Mouse (Mus musculus): ENCODE results near the gene Adora1.
A peak's percentile ranks its signal among the peaks of the same experiment; 100 is the strongest.

Adora1 gene

GRCm38 (mm10) chr1:134215751-134216628, 19.2 kb downstream of the Adora1 start:
- DNase-seq = no peak

GRCm38 (mm10) chr1:134215059-134215458, 20.2 kb downstream of the Adora1 start:
- peak; percentile 38 to 71 for DNase-seq

GRCm38 (mm10) chr1:134213405-134213804, 21.8 kb downstream of the Adora1 start:
- DNase-seq = no peak

GRCm38 (mm10) chr1:134212351-134212750, 22.9 kb downstream of the Adora1 start:
- DNase-seq = no peak

- no peak for DNase-seq
Measured at GRCm38 (mm10) chr1:134211631-134212030, 23.6 kb downstream of the Adora1 start.

GRCm38 (mm10) chr1:134211043-134211442, 24.2 kb downstream of the Adora1 start:
- DNase-seq = no peak

- no peak for DNase-seq
Measured at GRCm38 (mm10) chr1:134210179-134210755, 25.0 kb downstream of the Adora1 start.

GRCm38 (mm10) chr1:134206085-134206484, 29.1 kb downstream of the Adora1 start:
- DNase-seq = no peak

GRCm38 (mm10) chr1:134205296-134206018, 29.8 kb downstream of the Adora1 start:
- DNase-seq = no peak

- no peak for DNase-seq
Measured at GRCm38 (mm10) chr1:134204230-134204629, 31.0 kb downstream of the Adora1 start.

- peak; percentile 51 to 73 for DNase-seq
Measured at GRCm38 (mm10) chr1:134201751-134202420, 33.3 kb downstream of the Adora1 start.

GRCm38 (mm10) chr1:134200998-134201686, 34.1 kb downstream of the Adora1 start:
- no peak for DNase-seq

- DNase-seq = no peak
Measured at GRCm38 (mm10) chr1:134200481-134200880, 34.8 kb downstream of the Adora1 start.

GRCm38 (mm10) chr1:134198197-134198995, 36.8 kb downstream of the Adora1 start:
- no peak for DNase-seq

GRCm38 (mm10) chr1:134197325-134197982, 37.8 kb downstream of the Adora1 start:
- peak in 1 of 2 experiments; percentile 40 for DNase-seq

GRCm38 (mm10) chr1:134196386-134196785, 38.8 kb downstream of the Adora1 start:
- peak; percentile 73 to 80 for DNase-seq

GRCm38 (mm10) chr1:134195979-134196378, 39.3 kb downstream of the Adora1 start:
- DNase-seq = peak in 1 of 2 experiments; percentile 57

- DNase-seq = no peak
Measured at GRCm38 (mm10) chr1:134195571-134195970, 39.7 kb downstream of the Adora1 start.

- DNase-seq = no peak
Measured at GRCm38 (mm10) chr1:134195117-134195516, 40.1 kb downstream of the Adora1 start.

GRCm38 (mm10) chr1:134194298-134195022, 40.8 kb downstream of the Adora1 start:
- DNase-seq = no peak
